8 mouse cellular contexts compared by ENCODE assay signal in the genomic region with DNA sequence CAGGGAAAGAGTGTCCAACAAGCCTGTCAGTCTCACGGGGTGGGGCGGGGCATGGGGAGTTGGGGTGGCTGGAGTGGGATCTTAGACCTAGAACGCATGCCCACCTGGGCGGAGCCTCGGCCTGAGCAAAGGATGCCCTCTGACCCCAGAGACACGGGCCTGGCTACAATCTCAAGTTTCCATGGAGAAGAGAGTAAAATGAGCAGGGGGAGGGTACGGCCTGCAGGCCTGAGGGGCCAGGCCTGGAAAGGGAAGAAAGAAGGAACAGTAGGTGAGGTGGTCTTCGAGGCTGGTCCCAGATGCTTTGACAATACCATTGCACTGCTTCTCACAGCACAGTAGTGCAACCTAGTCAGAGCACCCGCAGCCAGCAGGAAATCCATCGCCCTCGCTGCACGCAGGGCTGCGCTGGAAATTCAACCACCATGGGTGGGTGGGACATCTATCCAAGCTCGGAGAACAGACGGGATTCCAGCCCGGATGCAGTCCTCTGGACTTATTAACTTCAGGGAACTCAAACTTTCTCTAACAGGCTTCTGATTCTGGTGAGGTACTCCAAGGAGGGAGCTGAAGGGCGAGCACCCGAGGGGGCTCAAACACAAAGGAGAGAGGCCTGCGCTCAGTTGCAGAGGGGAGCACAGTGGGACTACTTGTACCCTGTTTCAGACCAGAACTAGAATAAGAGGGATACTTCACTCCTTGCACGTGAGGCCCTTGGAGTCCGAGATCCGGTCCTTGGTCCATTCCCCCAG. TPM values are rescaled to one million over a fixed set of nuclear protein-coding genes. Genes with fewer than 3 reads are reported as not detected.
DNase-seq lines count a peak whose midpoint lies in the region; ATAC-seq lines count a peak whose summit lies in the region.

No protein-coding gene starts in this region.

- peak overlapping the region; percentile 63 for H3K4me3 ChIP-seq in heart, embryonic 11.5 days (ENCODE audit: low read depth, low read length)
- H3K4me3 ChIP-seq in hindbrain, embryonic 11.5 days (ENCODE audit: low read depth, low read length) = peak overlapping the region; percentile 56
- peak overlapping the region; percentile 49 for H3K4me3 ChIP-seq in midbrain, embryonic 11.5 days (ENCODE audit: low read depth, low read length)

- peaks cover 3% of the 10 kb centered on the region for H3K36me3 ChIP-seq in heart, embryonic 11.5 days (ENCODE audit: control insufficient read depth, insufficient read depth, low read length)
- H3K36me3 ChIP-seq in hindbrain, embryonic 11.5 days (ENCODE audit: control insufficient read depth, insufficient read depth, low read length) = peaks cover 4% of the 10 kb centered on the region; the same call in 1 of the 2 replicates
- peaks cover 11% of the 10 kb centered on the region; the same call in 1 of the 2 replicates for H3K36me3 ChIP-seq in midbrain, embryonic 11.5 days (ENCODE audit: control insufficient read depth, insufficient read depth, low read length)

- no peaks in the 10 kb centered on the region for H3K9me3 ChIP-seq in heart, embryonic 11.5 days (replicated peaks; ENCODE audit: control insufficient read depth, low read length)
- no peaks in the 10 kb centered on the region for H3K9me3 ChIP-seq in hindbrain, embryonic 11.5 days (ENCODE audit: control insufficient read depth, low read length)
- H3K9me3 ChIP-seq in midbrain, embryonic 11.5 days (ENCODE audit: control insufficient read depth, low read length) = no peaks in the 10 kb centered on the region

- H3K27me3 ChIP-seq in heart, embryonic 11.5 days (ENCODE audit: control insufficient read depth, insufficient read depth, low read length) = no peaks in the 10 kb centered on the region
- H3K27me3 ChIP-seq in hindbrain, embryonic 11.5 days (ENCODE audit: control insufficient read depth, insufficient read depth, low read length) = no peaks in the 10 kb centered on the region
- no peaks in the 10 kb centered on the region for H3K27me3 ChIP-seq in midbrain, embryonic 11.5 days (ENCODE audit: control insufficient read depth, insufficient read depth, low read length)

- ATAC-seq in heart, embryonic 11.5 days (replicated peaks; ENCODE audit: insufficient number of reproducible peaks, low FRiP score, low TSS enrichment) = peak; percentile 66
- peak; percentile 8 for ATAC-seq in activated CD4-positive, CD25-positive, alpha-beta regulatory T cell, adult 4 months
- ATAC-seq in hindbrain, embryonic 11.5 days (ENCODE audit: low FRiP score) = peak; percentile 58
- peak; percentile 69 for ATAC-seq in midbrain, embryonic 11.5 days (ENCODE audit: low FRiP score)
- no peak for ATAC-seq in cerebellum, adult (ENCODE audit: insufficient number of reproducible peaks, low FRiP score, low TSS enrichment)

- H3K27ac ChIP-seq in heart, embryonic 11.5 days (ENCODE audit: low read depth, low read length) = peak overlapping the region; percentile 43
- H3K27ac ChIP-seq in hindbrain, embryonic 11.5 days (ENCODE audit: low read depth, low read length) = peak overlapping the region; percentile 58
- peak overlapping the region; percentile 50 for H3K27ac ChIP-seq in midbrain, embryonic 11.5 days (ENCODE audit: low read depth, low read length)

- no peak for DNase-seq in heart, adult 18-20 months
- DNase-seq in hindbrain, embryonic 11.5 days (ENCODE audit: low spot score) = peak; percentile 77
- peak; percentile 95 for DNase-seq in midbrain, embryonic 11.5 days (ENCODE audit: low spot score, missing footprints)
- no peak for DNase-seq in right cerebral cortex, postnatal 14 days
- no peak for DNase-seq in lung, postnatal 4 days

- peaks cover 9% of the 10 kb centered on the region for H3K4me1 ChIP-seq in heart, embryonic 11.5 days (ENCODE audit: control insufficient read depth, insufficient read depth, low read length)
- no peaks in the 10 kb centered on the region; the same call in none of the 2 replicates for H3K4me1 ChIP-seq in hindbrain, embryonic 11.5 days (replicated peaks; ENCODE audit: control insufficient read depth, insufficient read depth, low read length)
- peaks cover 23% of the 10 kb centered on the region for H3K4me1 ChIP-seq in midbrain, embryonic 11.5 days (ENCODE audit: control insufficient read depth, insufficient read depth, low read length)

- H3K4me2 ChIP-seq in heart, embryonic 11.5 days = peak overlapping the region; percentile 82
- H3K4me2 ChIP-seq in hindbrain, embryonic 11.5 days (replicated peaks; ENCODE audit: low read depth, low read length) = peak overlapping the region; percentile 80
- peak overlapping the region; percentile 83 for H3K4me2 ChIP-seq in midbrain, embryonic 11.5 days

- peak overlapping the region; percentile 83 for H3K9ac ChIP-seq in heart, embryonic 11.5 days (ENCODE audit: low read depth, low read length)
- peak overlapping the region; percentile 66 for H3K9ac ChIP-seq in hindbrain, embryonic 11.5 days (ENCODE audit: low read depth, low read length)
- H3K9ac ChIP-seq in midbrain, embryonic 11.5 days (ENCODE audit: low read length) = peak overlapping the region; percentile 81

- 6% methylated on average over 22 of the region's 22 CpGs for WGBS in heart, embryonic 11.5 days (ENCODE audit: insufficient replicate concordance)
- 2% methylated on average over 22 of the region's 22 CpGs for WGBS in hindbrain, embryonic 11.5 days
- under 1% methylated on average over 22 of the region's 22 CpGs for WGBS in midbrain, embryonic 11.5 days

RNA-seq across cellular contexts. Expression of a gene that starts 0.7 kb away (rescaled TPM):
- polyA plus RNA-seq in heart, embryonic 11.5 days (2014; fragmentation: Nextera tagmentation; extraction: Ambion mirVana) = 37.0 and 41.5 TPM in 2 replicates
- not detected for total RNA-seq in heart, adult 18-20 months (2021)
- polyA plus RNA-seq in activated CD4-positive, CD25-positive, alpha-beta regulatory T cell, adult 4 months (2017; shearing (Covaris generic)) = 10 to 100 TPM; 10.7 to 11.1 TPM
- 98.3 and 107 TPM in 2 replicates for polyA plus RNA-seq in hindbrain, embryonic 11.5 days (2014; fragmentation: Nextera tagmentation; extraction: Ambion mirVana)
- polyA plus RNA-seq in midbrain, embryonic 11.5 days (2014; fragmentation: Nextera tagmentation; extraction: Ambion mirVana) = 94.9 and 108 TPM in 2 replicates

RNA-seq across cellular contexts. Expression of a gene that starts 7.9 kb away (rescaled TPM):
- polyA plus RNA-seq in heart, embryonic 11.5 days (2014; fragmentation: Nextera tagmentation; extraction: Ambion mirVana) = 61.9 and 63.6 TPM in 2 replicates
- 10 to 100 TPM; 13.8 to 22.2 TPM for total RNA-seq in heart, adult 18-20 months (2021)
- 10 to 100 TPM; 27.8 to 50.4 TPM for polyA plus RNA-seq in activated CD4-positive, CD25-positive, alpha-beta regulatory T cell, adult 4 months (2017; shearing (Covaris generic))
- 67.1 and 70.9 TPM in 2 replicates for polyA plus RNA-seq in hindbrain, embryonic 11.5 days (2014; fragmentation: Nextera tagmentation; extraction: Ambion mirVana)
- 59.7 and 62.9 TPM in 2 replicates for polyA plus RNA-seq in midbrain, embryonic 11.5 days (2014; fragmentation: Nextera tagmentation; extraction: Ambion mirVana)

RNA-seq across cellular contexts. Expression of a gene that starts 13.2 kb away (rescaled TPM):
- polyA plus RNA-seq in heart, embryonic 11.5 days (2014; fragmentation: Nextera tagmentation; extraction: Ambion mirVana) = 104 and 108 TPM in 2 replicates
- total RNA-seq in heart, adult 18-20 months (2021) = 10 to 100 TPM; 32.4 to 39.4 TPM
- 100 to 1,000 TPM; 166 to 209 TPM for polyA plus RNA-seq in activated CD4-positive, CD25-positive, alpha-beta regulatory T cell, adult 4 months (2017; shearing (Covaris generic))
- 149 and 154 TPM in 2 replicates for polyA plus RNA-seq in hindbrain, embryonic 11.5 days (2014; fragmentation: Nextera tagmentation; extraction: Ambion mirVana)
- polyA plus RNA-seq in midbrain, embryonic 11.5 days (2014; fragmentation: Nextera tagmentation; extraction: Ambion mirVana) = 142 and 147 TPM in 2 replicates

RNA-seq across cellular contexts. Expression of a gene that starts 20.1 kb away (rescaled TPM):
- 4.6 and 5.8 TPM in 2 replicates for polyA plus RNA-seq in heart, embryonic 11.5 days (2014; fragmentation: Nextera tagmentation; extraction: Ambion mirVana)
- 1 to 10 TPM; 2.3 to 3.1 TPM for total RNA-seq in heart, adult 18-20 months (2021)
- 1 to 10 TPM; 7.0 to 8.2 TPM for polyA plus RNA-seq in activated CD4-positive, CD25-positive, alpha-beta regulatory T cell, adult 4 months (2017; shearing (Covaris generic))
- polyA plus RNA-seq in hindbrain, embryonic 11.5 days (2014; fragmentation: Nextera tagmentation; extraction: Ambion mirVana) = 11.4 and 11.9 TPM in 2 replicates
- polyA plus RNA-seq in midbrain, embryonic 11.5 days (2014; fragmentation: Nextera tagmentation; extraction: Ambion mirVana) = 6.8 and 9.2 TPM in 2 replicates

RNA-seq across cellular contexts. Expression of a gene that starts 22.7 kb away (rescaled TPM):
- polyA plus RNA-seq in heart, embryonic 11.5 days (2014; fragmentation: Nextera tagmentation; extraction: Ambion mirVana) = 0.07 TPM in 1 of 2 replicates, not detected in the other
- total RNA-seq in heart, adult 18-20 months (2021) = under 1 TPM in 1 of 2 experiments, not detected in 1; 0.08 TPM
- under 1 TPM; 0.24 to 0.54 TPM for polyA plus RNA-seq in activated CD4-positive, CD25-positive, alpha-beta regulatory T cell, adult 4 months (2017; shearing (Covaris generic))
- 0.31 and 1.0 TPM in 2 replicates for polyA plus RNA-seq in hindbrain, embryonic 11.5 days (2014; fragmentation: Nextera tagmentation; extraction: Ambion mirVana)
- polyA plus RNA-seq in midbrain, embryonic 11.5 days (2014; fragmentation: Nextera tagmentation; extraction: Ambion mirVana) = 0.40 and 0.41 TPM in 2 replicates

Comparison
In these comparisons a context has a peak if more than half of its experiments do, and no peak if none do; other contexts are left out.
1. DNase-seq: peak in hindbrain, embryonic 11.5 days (single experiment) and midbrain, embryonic 11.5 days (single experiment); none in heart, adult 18-20 months (0 of 2), right cerebral cortex, postnatal 14 days (single experiment) and lung, postnatal 4 days (0 of 2).
2. Peak in every context shown above with its lines, with median percentiles within 50 percentile points of each other: H3K27ac ChIP-seq, H3K4me2 ChIP-seq, H3K4me3 ChIP-seq and H3K9ac ChIP-seq.